Mouse (Mus musculus): ENCODE data around the gene Npm1. TPM values are rescaled to one million over a fixed set of nuclear protein-coding genes. Genes with fewer than 3 reads are reported as not detected.

The Npm1 gene
- polyA plus RNA-seq, 1 experiment from 2014 or later, result 467 TPM

- 33% methylated on average over 7 of the region's 7 CpGs for WGBS
- Histone ChIP-seq H3K4me2 (ENCODE audit: low read depth, low read length) (peak overlapping the region; percentile 67), H3K4me3 (ENCODE audit: low read length) (peak overlapping the region; percentile 26), H3K36me3 (ENCODE audit: control insufficient read depth, insufficient read depth) (peaks cover 6% of the 10 kb centered on the region), H3K27ac (ENCODE audit: low read length) (peak overlapping the region; percentile 98), H3K27me3 (ENCODE audit: control insufficient read depth, insufficient read depth, low read length) (no peaks in the 10 kb centered on the region; the same call in 1 of the 2 replicates), H3K9ac (ENCODE audit: low read length) (peak overlapping the region; percentile 55), H3K4me1 (ENCODE audit: control insufficient read depth, insufficient read depth, low read length) (peaks cover 48% of the 10 kb centered on the region), H3K9me3 (replicated peaks; ENCODE audit: control insufficient read depth, low read length) (no peaks in the 10 kb centered on the region)
- no peak for ATAC-seq (replicated peaks; ENCODE audit: extremely low read depth, insufficient read depth, low FRiP score)
Measured at GRCm38 (mm10) chr11:33145201-33146142, 17.5 kb downstream of the Npm1 start.

- peak overlapping the region; percentile 9; the same call in 1 of the 2 replicates for H3K4me2 ChIP-seq (ENCODE audit: low read depth, low read length)
- H3K36me3 ChIP-seq (ENCODE audit: control insufficient read depth, insufficient read depth), result no peaks in the 10 kb centered on the region
- no peak overlapping the region for H3K9ac ChIP-seq (ENCODE audit: low read length)
- no peaks in the 10 kb centered on the region for H3K9me3 ChIP-seq (replicated peaks; ENCODE audit: control insufficient read depth, low read length)
- H3K4me3 ChIP-seq (ENCODE audit: low read length), result no peak overlapping the region
- peak overlapping the region; percentile 87; the same call in 1 of the 2 replicates for H3K27ac ChIP-seq (ENCODE audit: low read length)
- peaks cover 51% of the 10 kb centered on the region for H3K4me1 ChIP-seq (ENCODE audit: control insufficient read depth, insufficient read depth, low read length)
- H3K27me3 ChIP-seq (ENCODE audit: control insufficient read depth, insufficient read depth, low read length), result no peaks in the 10 kb centered on the region; the same call in 1 of the 2 replicates
- ATAC-seq (replicated peaks; ENCODE audit: extremely low read depth, insufficient read depth, low FRiP score), result no peak
- 23% methylated on average over 9 of the region's 9 CpGs for WGBS
Measured at GRCm38 (mm10) chr11:33143906-33144305, 19.1 kb downstream of the Npm1 start.

DNA sequence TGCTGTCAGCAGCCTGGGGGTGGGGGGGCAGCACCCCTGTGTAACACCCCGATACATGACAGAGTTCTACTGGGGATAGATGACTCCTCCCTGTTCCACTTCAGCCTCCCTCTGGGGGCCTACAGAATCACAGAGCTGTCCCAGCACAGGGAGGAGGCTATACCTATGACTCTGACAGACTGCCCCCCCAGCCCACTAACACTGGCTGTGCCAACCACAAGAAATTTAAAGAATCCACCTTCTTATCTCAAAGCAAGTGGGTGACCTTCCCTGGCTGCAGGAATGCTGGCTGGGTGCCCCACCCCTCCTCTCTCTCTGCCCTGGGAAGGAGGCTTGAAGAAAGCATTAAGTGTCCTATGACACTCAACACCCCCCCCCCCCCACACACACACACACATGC lies 20.2 kb downstream of the Npm1 start:
- 13% methylated on average over 1 of the region's 1 CpGs for WGBS
- Histone ChIP-seq H3K27ac (ENCODE audit: low read length) (peak overlapping the region; percentile 87), H3K4me2 (ENCODE audit: low read depth, low read length) (peak overlapping the region; percentile 50), H3K4me1 (ENCODE audit: control insufficient read depth, insufficient read depth, low read length) (peaks cover 48% of the 10 kb centered on the region), H3K9ac (ENCODE audit: low read length) (0 out of 2 replicates have a peak overlapping the region, but pooled peaks have one; percentile 22), H3K9me3 (replicated peaks; ENCODE audit: control insufficient read depth, low read length) (no peaks in the 10 kb centered on the region), H3K36me3 (ENCODE audit: control insufficient read depth, insufficient read depth) (no peaks in the 10 kb centered on the region), H3K27me3 (ENCODE audit: control insufficient read depth, insufficient read depth, low read length) (no peaks in the 10 kb centered on the region; the same call in 1 of the 2 replicates), H3K4me3 (ENCODE audit: low read length) (no peak overlapping the region)
- ATAC-seq (replicated peaks; ENCODE audit: extremely low read depth, insufficient read depth, low FRiP score), result peak; percentile 44

- no peak overlapping the region for H3K4me2 ChIP-seq (ENCODE audit: low read depth, low read length)
- H3K4me3 ChIP-seq (ENCODE audit: low read length), result no peak overlapping the region
- no peaks in the 10 kb centered on the region for H3K36me3 ChIP-seq (ENCODE audit: control insufficient read depth, insufficient read depth)
- H3K27ac ChIP-seq (ENCODE audit: low read length), result no peak overlapping the region
- WGBS, result 88% methylated on average over 5 of the region's 5 CpGs
- no peak overlapping the region for H3K9ac ChIP-seq (ENCODE audit: low read length)
- H3K4me1 ChIP-seq (ENCODE audit: control insufficient read depth, insufficient read depth, low read length), result peaks cover 42% of the 10 kb centered on the region
- ATAC-seq (replicated peaks; ENCODE audit: extremely low read depth, insufficient read depth, low FRiP score), result no peak
- H3K27me3 ChIP-seq (ENCODE audit: control insufficient read depth, insufficient read depth, low read length), result no peaks in the 10 kb centered on the region; the same call in 1 of the 2 replicates
- H3K9me3 ChIP-seq (replicated peaks; ENCODE audit: control insufficient read depth, low read length), result no peaks in the 10 kb centered on the region
Measured at GRCm38 (mm10) chr11:33140111-33140460, 22.9 kb downstream of the Npm1 start.

GRCm38 (mm10) chr11:33139458-33140110 lies 23.4 kb downstream of the Npm1 start:
- Histone ChIP-seq H3K4me2 (ENCODE audit: low read depth, low read length) (no peak overlapping the region), H3K36me3 (ENCODE audit: control insufficient read depth, insufficient read depth) (no peaks in the 10 kb centered on the region), H3K27me3 (ENCODE audit: control insufficient read depth, insufficient read depth, low read length) (no peaks in the 10 kb centered on the region; the same call in 1 of the 2 replicates), H3K4me1 (ENCODE audit: control insufficient read depth, insufficient read depth, low read length) (peaks cover 38% of the 10 kb centered on the region), H3K4me3 (ENCODE audit: low read length) (no peak overlapping the region), H3K9me3 (replicated peaks; ENCODE audit: control insufficient read depth, low read length) (no peaks in the 10 kb centered on the region), H3K9ac (ENCODE audit: low read length) (no peak overlapping the region), H3K27ac (ENCODE audit: low read length) (no peak overlapping the region)
- WGBS, result 82% methylated on average over 9 of the region's 9 CpGs
- no peak for ATAC-seq (replicated peaks; ENCODE audit: extremely low read depth, insufficient read depth, low FRiP score)

DNA sequence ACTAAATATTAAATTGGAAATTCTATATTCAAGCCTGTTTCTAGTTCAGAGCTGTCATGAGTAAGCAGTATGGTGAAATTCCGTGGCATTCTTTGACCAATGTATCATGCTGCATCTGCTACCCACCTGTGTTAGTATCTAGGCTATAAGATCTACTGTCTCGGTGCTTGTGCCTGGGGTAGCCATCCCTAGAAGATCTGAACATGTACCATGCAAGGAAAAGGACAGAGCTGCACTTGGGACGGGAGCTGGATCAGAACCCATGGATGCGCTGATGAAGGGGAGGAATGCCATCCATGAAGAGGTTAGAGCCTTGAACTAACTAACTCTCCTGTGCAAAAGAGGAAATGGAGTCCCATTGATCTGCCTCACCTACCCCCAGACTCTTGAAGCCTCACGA lies 24.3 kb downstream of the Npm1 start:
- Histone ChIP-seq H3K4me3 (ENCODE audit: low read length) (no peak overlapping the region), H3K4me1 (ENCODE audit: control insufficient read depth, insufficient read depth, low read length) (peaks cover 29% of the 10 kb centered on the region), H3K27me3 (ENCODE audit: control insufficient read depth, insufficient read depth, low read length) (no peaks in the 10 kb centered on the region; the same call in 1 of the 2 replicates), H3K27ac (ENCODE audit: low read length) (no peak overlapping the region), H3K9ac (ENCODE audit: low read length) (no peak overlapping the region), H3K9me3 (replicated peaks; ENCODE audit: control insufficient read depth, low read length) (no peaks in the 10 kb centered on the region), H3K4me2 (ENCODE audit: low read depth, low read length) (no peak overlapping the region), H3K36me3 (ENCODE audit: control insufficient read depth, insufficient read depth) (no peaks in the 10 kb centered on the region)
- 90% methylated on average over 5 of the region's 5 CpGs for WGBS
- no peak for ATAC-seq (replicated peaks; ENCODE audit: extremely low read depth, insufficient read depth, low FRiP score)

GRCm38 (mm10) chr11:33134391-33134986 lies 28.5 kb downstream of the Npm1 start:
- 84% methylated on average over 8 of the region's 8 CpGs for WGBS
- Histone ChIP-seq H3K4me2 (ENCODE audit: low read depth, low read length) (no peak overlapping the region), H3K27me3 (ENCODE audit: control insufficient read depth, insufficient read depth, low read length) (no peaks in the 10 kb centered on the region; the same call in 1 of the 2 replicates), H3K4me3 (ENCODE audit: low read length) (no peak overlapping the region), H3K27ac (ENCODE audit: low read length) (no peak overlapping the region), H3K36me3 (ENCODE audit: control insufficient read depth, insufficient read depth) (no peaks in the 10 kb centered on the region), H3K9me3 (replicated peaks; ENCODE audit: control insufficient read depth, low read length) (no peaks in the 10 kb centered on the region), H3K4me1 (ENCODE audit: control insufficient read depth, insufficient read depth, low read length) (peaks cover 6% of the 10 kb centered on the region; the same call in 1 of the 2 replicates), H3K9ac (ENCODE audit: low read length) (no peak overlapping the region)
- no peak for ATAC-seq (replicated peaks; ENCODE audit: extremely low read depth, insufficient read depth, low FRiP score)

GRCm38 (mm10) chr11:33132619-33133338 lies 30.2 kb downstream of the Npm1 start:
- WGBS, result 75% methylated on average over 8 of the region's 8 CpGs
- H3K27me3 ChIP-seq (ENCODE audit: control insufficient read depth, insufficient read depth, low read length), result no peaks in the 10 kb centered on the region; the same call in 1 of the 2 replicates
- no peak overlapping the region for H3K4me3 ChIP-seq (ENCODE audit: low read length)
- no peak overlapping the region for H3K9ac ChIP-seq (ENCODE audit: low read length)
- H3K36me3 ChIP-seq (ENCODE audit: control insufficient read depth, insufficient read depth), result no peaks in the 10 kb centered on the region
- peaks cover 4% of the 10 kb centered on the region for H3K9me3 ChIP-seq (replicated peaks; ENCODE audit: control insufficient read depth, low read length)
- peaks cover 6% of the 10 kb centered on the region; the same call in 1 of the 2 replicates for H3K4me1 ChIP-seq (ENCODE audit: control insufficient read depth, insufficient read depth, low read length)
- no peak overlapping the region for H3K27ac ChIP-seq (ENCODE audit: low read length)
- ATAC-seq (replicated peaks; ENCODE audit: extremely low read depth, insufficient read depth, low FRiP score), result no peak
- no peak overlapping the region for H3K4me2 ChIP-seq (ENCODE audit: low read depth, low read length)
